Mouse (Mus musculus) cerebellum, postnatal 10 days (tissue): ENCODE measurements around the gene Adamtsl2.
A peak's percentile ranks its signal among the peaks of the same experiment; 100 is the strongest.

Experiments
- DNase-seq, 2 experiments: peaks; one replicate each; pipeline ENCODE4 v3.0.0; 2021; ENCODE audit warnings: mixed read lengths in 2 of 2

Gene Adamtsl2

DNA sequence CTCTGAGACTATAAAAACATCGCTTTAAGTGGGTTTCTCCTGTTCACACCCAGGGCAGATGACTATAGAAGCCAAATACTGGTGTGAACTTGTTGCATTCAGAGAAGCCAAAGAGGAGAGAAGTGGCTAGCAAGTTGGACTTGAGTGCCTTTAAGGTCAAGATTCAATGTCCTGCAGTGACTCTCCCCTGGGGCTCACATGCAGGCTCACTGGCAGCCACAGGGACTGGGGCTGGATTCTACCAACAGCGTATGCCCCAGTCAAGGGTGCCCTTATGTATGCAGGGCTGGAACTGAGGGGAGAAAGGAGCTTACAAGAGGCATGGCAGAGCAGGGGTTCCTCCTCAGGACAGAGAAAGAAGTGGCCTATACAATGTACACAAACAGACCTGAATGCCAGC is 40.6 kb downstream of the Adamtsl2 start:
- no peak for DNase-seq

DNA sequence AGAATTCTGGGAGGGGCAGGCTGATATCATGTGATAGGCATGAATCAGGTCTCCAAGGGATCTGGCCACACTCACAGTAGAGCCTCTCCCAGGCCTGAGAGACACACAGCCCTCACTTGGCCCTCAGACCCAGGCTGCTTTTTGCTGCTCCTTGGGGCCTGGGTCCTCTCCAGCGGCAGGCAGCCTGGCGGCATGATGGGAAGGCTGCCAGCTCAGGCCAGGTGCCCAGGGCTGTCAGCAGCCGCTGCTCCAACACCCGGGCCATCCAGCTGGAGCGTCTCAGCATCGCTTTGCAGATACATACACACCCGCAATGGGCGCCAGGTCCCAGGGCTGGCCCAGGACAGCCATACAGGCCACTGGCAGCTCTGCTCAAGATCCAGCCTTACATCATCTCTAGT is 41.1 kb downstream of the Adamtsl2 start:
- DNase-seq, result peak; percentile 78 to 86

- peak; percentile 70 to 86 for DNase-seq
Measured at GRCm38 (mm10) chr2:27121626-27122355, 42.6 kb downstream of the Adamtsl2 start.

- DNase-seq, result no peak
Measured at GRCm38 (mm10) chr2:27122578-27122977, 43.4 kb downstream of the Adamtsl2 start.

DNA sequence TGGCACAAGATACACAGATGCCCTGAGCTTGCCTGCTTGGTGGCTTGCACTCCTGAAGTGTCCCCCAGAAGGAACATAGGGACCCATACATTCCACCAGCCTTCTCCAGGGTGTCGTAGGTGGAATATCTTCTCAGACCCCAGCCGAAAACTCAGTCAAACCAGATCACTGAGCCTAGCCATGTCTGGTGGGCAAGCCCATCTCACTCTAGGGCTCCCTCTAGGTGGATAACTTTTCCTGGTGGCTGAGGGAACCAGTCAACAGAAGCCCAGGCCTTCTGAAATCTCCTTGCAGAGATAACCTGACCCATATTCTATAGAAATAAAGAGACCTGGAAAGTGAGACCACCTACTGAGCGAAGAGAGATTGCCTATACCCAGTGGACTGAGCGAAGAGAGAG is 43.9 kb downstream of the Adamtsl2 start:
- DNase-seq, result no peak

DNA sequence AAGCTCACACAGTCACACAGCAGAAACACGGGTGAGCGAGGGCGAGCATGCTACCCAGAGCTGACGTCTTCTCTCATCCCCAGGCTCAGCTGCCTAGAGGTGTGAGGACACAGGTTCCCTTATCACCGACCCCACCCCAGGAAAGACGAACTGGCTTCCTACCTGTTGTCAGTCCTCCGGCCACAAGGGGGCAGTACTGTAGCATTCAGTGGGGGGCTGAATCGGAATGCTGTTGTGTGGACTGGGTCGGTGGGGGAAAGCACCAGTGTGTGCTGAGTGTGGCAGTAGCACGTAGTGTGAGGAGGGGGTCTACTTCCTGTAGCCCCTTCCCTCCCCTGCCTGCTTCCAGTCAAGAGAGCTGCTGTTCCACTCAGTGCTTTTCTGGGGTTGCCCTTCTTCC is 46.8 kb downstream of the Adamtsl2 start:
- peak; percentile 56 to 71 for DNase-seq

DNA sequence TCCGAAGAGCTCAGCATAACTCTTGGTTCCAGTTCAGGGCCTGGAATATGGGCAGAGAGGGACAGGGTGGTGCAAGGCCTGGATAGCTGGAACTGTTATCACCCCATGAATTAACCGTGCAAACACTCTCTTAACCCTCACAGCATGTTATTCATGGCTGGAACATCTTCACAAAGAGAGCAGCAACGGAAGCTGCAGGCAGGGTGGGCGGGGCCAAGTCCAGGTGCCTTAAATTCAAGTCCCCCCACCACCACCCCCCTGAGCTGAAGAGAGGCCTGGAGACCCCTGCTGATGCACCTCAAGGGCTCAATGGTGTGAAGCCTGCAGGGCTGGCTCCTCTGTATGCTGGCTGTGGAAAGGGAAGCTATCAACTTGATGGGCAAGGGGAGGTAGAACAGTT is 47.3 kb downstream of the Adamtsl2 start:
- DNase-seq, result no peak

- no peak for DNase-seq
Measured at GRCm38 (mm10) chr2:27128990-27129389, 49.8 kb downstream of the Adamtsl2 start.

DNA sequence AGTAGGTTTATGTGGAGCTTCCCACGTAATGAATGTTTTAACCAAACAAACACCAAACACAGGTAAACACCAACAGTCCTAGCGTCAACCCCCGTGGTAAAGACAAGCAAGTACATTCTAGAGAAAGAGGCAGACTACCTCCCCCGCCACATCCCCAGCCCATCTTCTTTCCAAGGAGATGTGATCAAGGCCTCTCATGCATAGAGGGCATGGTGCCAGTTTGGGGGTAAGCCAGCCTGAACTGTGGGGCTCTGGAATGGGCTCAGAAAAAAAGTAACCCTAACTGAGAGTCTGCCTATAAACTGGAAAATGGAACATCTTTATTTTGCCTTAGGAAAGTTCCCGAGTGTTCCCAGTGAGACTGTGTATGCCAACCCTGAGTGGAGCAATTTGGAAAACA is 56.8 kb downstream of the Adamtsl2 start:
- DNase-seq, result peak; percentile 86 to 89

DNA sequence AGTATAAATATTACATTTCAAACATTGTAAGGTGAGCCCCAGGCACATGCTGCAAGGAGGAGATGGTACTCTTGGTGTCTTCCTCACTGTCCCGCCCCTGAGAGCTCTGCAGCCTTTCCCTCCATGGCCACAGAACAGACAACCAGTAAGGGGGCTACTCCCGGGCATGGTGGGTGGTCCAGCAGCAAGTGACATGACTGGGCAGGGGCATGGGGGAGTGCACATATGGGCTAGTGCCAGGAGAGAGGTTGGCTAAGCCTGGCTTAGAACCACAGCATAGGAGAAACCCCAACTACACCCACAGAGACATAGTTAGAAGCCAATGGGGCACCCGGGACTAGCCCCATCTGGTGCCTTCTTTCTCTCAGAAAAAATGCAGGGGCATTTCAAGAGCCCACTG is 57.2 kb downstream of the Adamtsl2 start:
- DNase-seq, result peak; percentile 49 to 66

DNA sequence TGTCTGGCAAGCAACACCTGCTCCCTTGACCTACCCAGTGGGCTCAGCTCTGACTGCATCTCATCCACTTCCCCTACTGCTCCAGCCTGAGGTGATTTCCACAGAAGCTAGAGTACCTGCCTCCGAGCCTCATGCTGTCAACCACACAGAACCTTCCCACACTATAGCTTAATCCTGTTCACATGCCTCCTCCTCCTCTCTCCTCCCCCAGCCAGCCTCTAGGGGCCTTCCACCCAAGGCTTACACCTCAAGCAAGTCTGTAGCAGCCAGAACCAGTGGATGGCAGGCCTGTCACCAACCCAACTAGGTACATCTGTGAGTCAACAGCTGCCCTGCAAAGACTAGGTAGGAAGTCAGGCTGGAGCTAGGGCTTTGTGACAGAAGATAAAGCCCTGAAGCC is 57.6 kb downstream of the Adamtsl2 start:
- DNase-seq, result no peak

GRCm38 (mm10) chr2:27138356-27138755 is 59.2 kb downstream of the Adamtsl2 start:
- DNase-seq, result no peak

DNA sequence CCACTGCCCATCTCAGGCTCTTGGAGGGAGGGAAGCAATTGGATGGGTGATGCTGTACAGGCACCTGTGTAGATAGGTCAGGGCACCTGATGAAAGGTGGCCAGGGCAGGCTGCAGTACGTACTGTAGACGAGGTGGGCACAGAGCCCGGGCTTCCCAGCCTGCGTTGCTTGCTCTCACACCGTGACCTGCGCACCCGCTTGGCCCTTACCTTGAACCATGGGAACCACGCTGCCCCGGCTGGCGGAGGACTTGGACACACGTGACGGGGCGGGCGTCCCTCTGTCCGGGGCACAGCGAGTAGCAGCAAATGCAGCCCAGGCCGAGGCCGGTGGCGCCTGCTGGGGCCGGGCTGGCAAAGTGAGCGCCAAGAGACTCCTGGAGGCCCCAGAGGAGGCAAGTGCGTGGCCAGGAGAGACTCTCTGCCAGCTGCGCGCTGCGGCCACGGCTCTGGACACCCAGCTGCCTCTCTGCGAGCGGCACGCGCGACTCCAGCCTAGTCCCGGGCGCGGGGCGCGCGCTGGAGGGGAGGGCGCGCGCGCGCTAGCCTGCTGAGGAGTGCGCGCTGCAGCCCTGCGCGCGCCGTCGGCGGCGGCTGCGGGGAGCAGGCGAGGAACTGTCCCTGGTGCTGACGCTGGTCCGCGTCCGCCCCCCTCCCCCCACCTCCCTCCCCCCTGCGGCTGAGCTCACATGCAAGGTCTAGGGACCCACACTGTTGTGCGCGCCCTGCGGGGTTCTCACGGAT is 62.9 kb downstream of the Adamtsl2 start, which contains the start of gene Fam163b:
Fam163b (minus strand) TSS at position 542 of the 744 bp plus-strand sequence.
- DNase-seq, result peak; percentile 53 to 55

GRCm38 (mm10) chr2:27144957-27145356 is 65.8 kb downstream of the Adamtsl2 start:
- DNase-seq, result peak; percentile 28 to 48

DNA sequence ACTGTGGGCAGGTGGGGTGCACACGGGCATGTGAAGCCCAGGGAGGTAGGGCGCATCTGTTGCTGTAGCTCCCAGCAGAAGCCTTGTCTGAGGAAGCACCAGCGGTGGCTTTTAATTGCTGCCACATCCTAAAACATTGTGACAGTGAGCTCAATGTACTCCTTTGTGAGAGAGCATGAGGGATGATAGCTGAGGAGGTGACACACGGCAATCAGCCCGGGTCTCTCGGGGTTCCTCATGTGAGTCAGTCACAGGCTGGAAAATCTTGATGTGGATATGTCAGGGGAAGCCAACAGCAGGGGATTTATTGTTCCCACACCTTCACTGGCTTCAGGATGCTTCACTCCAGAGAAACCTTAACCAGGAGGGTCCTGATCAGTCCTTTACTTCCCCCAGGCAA is 67.7 kb downstream of the Adamtsl2 start:
- DNase-seq, result no peak

- DNase-seq, result no peak
Measured at GRCm38 (mm10) chr2:27149457-27149856, 70.3 kb downstream of the Adamtsl2 start.

GRCm38 (mm10) chr2:27154466-27155185 is 75.4 kb downstream of the Adamtsl2 start:
- DNase-seq, result peak; percentile 73 to 80

- DNase-seq, result no peak
Measured at GRCm38 (mm10) chr2:27156596-27156995, 77.4 kb downstream of the Adamtsl2 start.
